Mouse (Mus musculus) liver, embryonic 14.5 days (tissue): Measurements from ENCODE around the gene Mindy1. TPM values are rescaled to one million over a fixed set of nuclear protein-coding genes. Genes with fewer than 3 reads are reported as not detected.

Source experiments
- ATAC-seq: fragments of 200-750 bp; cut with Nextera tagmentation; 2 replicates; pipeline ENCODE4 v1.8.0; 2017; ENCODE audit warnings: moderate number of reproducible peaks, mild to moderate bottlenecking, moderate library complexity; ENCODE audit not compliant: insufficient read depth
- DNase-seq, 3 experiments: peaks; one replicate each; pipeline ENCODE4 v3.0.0-alpha.2; 2012 to 2013; ENCODE audit warnings: low read depth in 3 of 3, low spot score in 3 of 3
- H3K27ac ChIP-seq: fragments of 300-500 bp; sonication (generic); 2 replicates; pipeline ENCODE4 v1.5.1; 2014; ENCODE audit warnings: moderate library complexity, mild to moderate bottlenecking, control low read depth, inconsistent platforms
- H3K27me3 ChIP-seq: fragments of 300-500 bp; sonication (generic); 2 replicates; pipeline ENCODE4 v1.6.1; 2014; ENCODE audit warnings: mild to moderate bottlenecking, low read length, moderate library complexity; ENCODE audit not compliant: control insufficient read depth, insufficient read depth
- H3K36me3 ChIP-seq: fragments of 300-500 bp; sonication (generic); replicated peaks from 2 replicates; pipeline ENCODE4 v1.6.1; 2014; ENCODE audit warnings: low read depth; ENCODE audit not compliant: control insufficient read depth, insufficient read depth
- H3K4me1 ChIP-seq, 2 experiments: fragments of 200-500 bp in 1 of 2; fragments of 300-500 bp in 1 of 2; sonication (generic) in 1 of 2; replicated peaks; 2 replicates each; pipeline ENCODE4 v1.6.1; 2012 to 2014; ENCODE audit warnings: antibody characterized with exemption in 1 of 2, inconsistent platforms in 1 of 2, low read length in 1 of 2; ENCODE audit not compliant: control insufficient read depth in 2 of 2, insufficient read depth in 2 of 2
- H3K4me2 ChIP-seq: fragments of 300-500 bp; sonication (generic); 2 replicates; pipeline ENCODE4 v1.6.1; 2014; ENCODE audit warnings: low read depth, mild to moderate bottlenecking, control low read depth, moderate library complexity
- H3K4me3 ChIP-seq, 2 experiments: fragments of 200-500 bp in 1 of 2; fragments of 300-500 bp in 1 of 2; sonication (generic) in 1 of 2; 2 replicates each; pipeline ENCODE4 v1.5.1; 2012 to 2014; ENCODE audit warnings: low read depth in 2 of 2, low read length in 2 of 2, mild to moderate bottlenecking in 2 of 2, control low read depth in 1 of 2, inconsistent platforms in 1 of 2, moderate library complexity in 1 of 2; ENCODE audit not compliant: insufficient read depth in 1 of 2
- H3K9ac ChIP-seq: fragments of 300-500 bp; sonication (generic); replicated peaks from 2 replicates; pipeline ENCODE4 v1.6.1; 2014; ENCODE audit warnings: mild to moderate bottlenecking, control low read depth, moderate library complexity
- H3K9me3 ChIP-seq: fragments of 300-500 bp; sonication (generic); 2 replicates; pipeline ENCODE4 v1.6.1; 2016; ENCODE audit warnings: low read length, mixed read lengths; ENCODE audit not compliant: control insufficient read depth
- CTCF ChIP-seq: IDR thresholded peaks from 2 replicates; pipeline ENCODE4 v1.5.1; 2016; ENCODE audit warnings: antibody characterized with exemption, low read depth, control low read depth
- EP300 ChIP-seq: IDR thresholded peaks from 2 replicates; pipeline ENCODE4 v1.6.1; 2016; ENCODE audit warnings: antibody characterized with exemption, low read depth
- WGBS: fragments of 180-500 bp; shearing (Covaris S2); extraction: QIAGEN DNeasy Blood & Tissue Kit; methylation state at CpG from one replicate; pipeline ENCODE4 v1.1.7; 2014; ENCODE audit not compliant: insufficient replicate concordance; 5-methylcytosine and 5-hydroxymethylcytosine counted together
- polyA plus RNA-seq, 2 experiments: library from polyadenylated mRNA; depleted of rRNA in 1 of 2; stranded (reverse) in 1 of 2; unstranded in 1 of 2; fragments of >200 nt; fragmentation: Nextera tagmentation in 1 of 2; extraction: Ambion mirVana in 1 of 2; gene quantifications; 2 replicates each; pipeline versions ENCODE4 v1.2.1 to v1.2.3; 2012 to 2014

Gene Mindy1
- polyA plus RNA-seq, 2 experiments = 13.6 to 16.1 TPM

GRCm38 (mm10) chr3:95243086-95243485 is 38.1 kb upstream of the Mindy1 start:
- Histone ChIP-seq H3K27me3 (no peaks in the 10 kb centered on the region), H3K36me3 (no peaks in the 10 kb centered on the region; the same call in 1 of the 2 replicates), H3K4me2 (no peak overlapping the region), H3K4me3 (no peak overlapping the region), H3K4me1 (peaks cover 0 to 6% of the 10 kb centered on the region in 2 experiments; a peak in 3 of 4 replicates), H3K27ac (no peak overlapping the region), H3K9me3 (no peaks in the 10 kb centered on the region), H3K9ac (no peak overlapping the region)
- ATAC-seq (no peak), DNase-seq (no peak)
- TF ChIP-seq CTCF (no peak), EP300 (no peak)
- WGBS = 69% methylated on average over 2 of the region's 2 CpGs

GRCm38 (mm10) chr3:95246465-95247231 is 34.5 kb upstream of the Mindy1 start:
- H3K9me3 ChIP-seq = no peaks in the 10 kb centered on the region
- ATAC-seq = no peak; the same call in 1 of the 2 replicates
- TF ChIP-seq EP300 (no peak), CTCF (no peak)
- no peak for DNase-seq
- peaks cover 0 to 6% of the 10 kb centered on the region in 2 experiments; a peak in 3 of 4 replicates for H3K4me1 ChIP-seq
- H3K9ac ChIP-seq = no peak overlapping the region
- no peak overlapping the region for H3K27ac ChIP-seq
- no peak overlapping the region for H3K4me3 ChIP-seq
- no peak overlapping the region for H3K4me2 ChIP-seq
- 56% methylated on average over 5 of the region's 5 CpGs for WGBS
- H3K36me3 ChIP-seq = no peaks in the 10 kb centered on the region
- H3K27me3 ChIP-seq = no peaks in the 10 kb centered on the region

GRCm38 (mm10) chr3:95247660-95248336 is 33.3 kb upstream of the Mindy1 start:
- H3K9me3 ChIP-seq = no peaks in the 10 kb centered on the region
- WGBS = 26% methylated on average over 1 of the region's 1 CpGs
- no peak overlapping the region for H3K4me3 ChIP-seq
- H3K4me1 ChIP-seq = peaks cover 0 to 6% of the 10 kb centered on the region in 2 experiments; a peak in 3 of 4 replicates
- no peaks in the 10 kb centered on the region for H3K27me3 ChIP-seq
- H3K27ac ChIP-seq = no peak overlapping the region
- H3K36me3 ChIP-seq = no peaks in the 10 kb centered on the region
- no peak for ATAC-seq
- DNase-seq = no peak
- TF ChIP-seq EP300 (no peak), CTCF (no peak)
- H3K9ac ChIP-seq = no peak overlapping the region
- H3K4me2 ChIP-seq = no peak overlapping the region

- Histone ChIP-seq H3K9ac (no peak overlapping the region), H3K27me3 (no peaks in the 10 kb centered on the region), H3K27ac (no peak overlapping the region), H3K4me1 (peaks cover 0 to 6% of the 10 kb centered on the region in 2 experiments; a peak in 3 of 4 replicates), H3K4me2 (no peak overlapping the region), H3K4me3 (no peak overlapping the region), H3K9me3 (no peaks in the 10 kb centered on the region), H3K36me3 (peaks cover 3% of the 10 kb centered on the region; the same call in 1 of the 2 replicates)
- no peak for DNase-seq
- TF ChIP-seq CTCF = no peak
- TF ChIP-seq EP300 = no peak
- no peak for ATAC-seq
- 66% methylated on average over 5 of the region's 5 CpGs for WGBS
Observed at GRCm38 (mm10) chr3:95250361-95250760, 30.8 kb upstream of the Mindy1 start.
